Mouse (Mus musculus): ENCODE results near the gene Pak6.

Gene Pak6

GRCm38 (mm10) chr2:118725511-118725910 is 62.4 kb downstream of the Pak6 start:
- in situ Hi-C loops (cut with MboI, MseI), result no loop called here

GRCm38 (mm10) chr2:118726873-118727272 is 63.8 kb downstream of the Pak6 start:
- in situ Hi-C loops (cut with MboI, MseI), result no loop called here

GRCm38 (mm10) chr2:118727911-118728310 is 64.8 kb downstream of the Pak6 start:
- in situ Hi-C loops (cut with MboI, MseI), result no loop called here

GRCm38 (mm10) chr2:118728337-118728736 is 65.2 kb downstream of the Pak6 start, which contains the start of gene Plcb2:
TSS of gene Plcb2 (minus strand) at chr2:118728438.
- in situ Hi-C loops (cut with MboI, MseI), result no loop called here

- in situ Hi-C loops (cut with MboI, MseI), result no loop called here
Observed at GRCm38 (mm10) chr2:118729194-118729593, 66.1 kb downstream of the Pak6 start.

- in situ Hi-C loops (cut with MboI, MseI), result no loop called here
Observed at GRCm38 (mm10) chr2:118729816-118730621, 66.9 kb downstream of the Pak6 start.

GRCm38 (mm10) chr2:118730622-118730915 is 67.5 kb downstream of the Pak6 start:
- in situ Hi-C loops (cut with MboI, MseI), result no loop called here

GRCm38 (mm10) chr2:118731981-118732380 is 68.9 kb downstream of the Pak6 start:
- in situ Hi-C loops (cut with MboI, MseI), result no loop called here

- in situ Hi-C loops (cut with MboI, MseI), result no loop called here
Observed at GRCm38 (mm10) chr2:118733341-118733740, 70.2 kb downstream of the Pak6 start.

- in situ Hi-C loops (cut with MboI, MseI), result no loop called here
Observed at GRCm38 (mm10) chr2:118740341-118740740, 77.2 kb downstream of the Pak6 start.

- in situ Hi-C loops (cut with MboI, MseI), result no loop called here
Observed at GRCm38 (mm10) chr2:118741183-118741582, 78.1 kb downstream of the Pak6 start.

- in situ Hi-C loops (cut with MboI, MseI), result no loop called here
Observed at GRCm38 (mm10) chr2:118743261-118743943, 80.3 kb downstream of the Pak6 start.

- in situ Hi-C loops (cut with MboI, MseI), result no loop called here
Observed at GRCm38 (mm10) chr2:118744621-118745020, 81.5 kb downstream of the Pak6 start.

- in situ Hi-C loops (cut with MboI, MseI), result no loop called here
Observed at GRCm38 (mm10) chr2:118745232-118745884, 82.3 kb downstream of the Pak6 start, which contains the start of gene Inafm2. TSS of gene Inafm2 (plus strand) at chr2:118745758.

- in situ Hi-C loops (cut with MboI, MseI), result no loop called here
Observed at GRCm38 (mm10) chr2:118745915-118746901, 83.1 kb downstream of the Pak6 start.

GRCm38 (mm10) chr2:118747301-118747960 is 84.3 kb downstream of the Pak6 start:
- in situ Hi-C loops (cut with MboI, MseI), result no loop called here

Data from T-helper 2 cell (primary cell).